Mouse (Mus musculus) retina, postnatal 1 day (tissue): ENCODE data around the gene Nek2.

Source experiments
- DNase-seq: peaks from one replicate; pipeline ENCODE4 v3.0.0-alpha.2; 2012

Nek2 gene

GRCm38 (mm10) chr1:191859847-191860246 is 38.6 kb downstream of the Nek2 start:
- DNase-seq: no peak

- DNase-seq: no peak
Observed at GRCm38 (mm10) chr1:191861247-191861646, 40.0 kb downstream of the Nek2 start.

DNA sequence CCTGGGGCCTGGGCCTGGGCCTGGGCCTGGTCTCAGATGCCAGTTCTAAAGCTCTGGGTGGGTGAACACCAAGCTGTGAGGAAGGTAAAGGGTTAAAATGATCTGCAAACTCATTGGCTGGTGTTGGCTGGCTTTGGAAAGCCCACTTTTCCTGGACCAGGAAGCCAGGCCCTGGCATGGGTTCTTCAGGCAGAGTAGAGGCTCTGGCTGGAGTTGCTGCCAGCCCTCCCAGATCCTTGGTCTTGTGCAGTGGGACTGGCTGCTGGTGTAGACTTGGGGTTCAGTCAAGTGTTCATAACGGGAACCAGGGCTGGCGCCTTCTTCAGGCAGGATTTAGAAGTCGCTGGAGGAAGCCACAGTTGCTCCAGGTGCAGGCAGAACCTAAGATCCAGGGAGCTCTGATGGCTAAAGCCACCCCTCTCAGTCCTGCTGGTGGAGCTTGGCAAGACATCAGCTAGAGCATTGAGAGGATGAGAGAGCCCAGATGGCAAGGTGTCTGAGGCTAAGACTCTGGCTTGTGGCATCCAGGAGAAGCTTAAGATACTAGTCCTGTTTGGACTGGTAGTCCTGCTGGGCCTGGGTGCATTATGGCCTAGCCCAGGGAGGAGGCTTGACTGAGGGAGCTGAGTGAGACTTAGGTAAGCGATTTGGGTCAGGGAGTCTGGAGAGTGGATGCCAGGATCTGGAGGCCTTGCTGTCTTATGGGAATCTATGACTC is 42.7 kb downstream of the Nek2 start:
- DNase-seq: peak; percentile 65

GRCm38 (mm10) chr1:191864551-191865027 is 43.3 kb downstream of the Nek2 start:
- DNase-seq: no peak

DNA sequence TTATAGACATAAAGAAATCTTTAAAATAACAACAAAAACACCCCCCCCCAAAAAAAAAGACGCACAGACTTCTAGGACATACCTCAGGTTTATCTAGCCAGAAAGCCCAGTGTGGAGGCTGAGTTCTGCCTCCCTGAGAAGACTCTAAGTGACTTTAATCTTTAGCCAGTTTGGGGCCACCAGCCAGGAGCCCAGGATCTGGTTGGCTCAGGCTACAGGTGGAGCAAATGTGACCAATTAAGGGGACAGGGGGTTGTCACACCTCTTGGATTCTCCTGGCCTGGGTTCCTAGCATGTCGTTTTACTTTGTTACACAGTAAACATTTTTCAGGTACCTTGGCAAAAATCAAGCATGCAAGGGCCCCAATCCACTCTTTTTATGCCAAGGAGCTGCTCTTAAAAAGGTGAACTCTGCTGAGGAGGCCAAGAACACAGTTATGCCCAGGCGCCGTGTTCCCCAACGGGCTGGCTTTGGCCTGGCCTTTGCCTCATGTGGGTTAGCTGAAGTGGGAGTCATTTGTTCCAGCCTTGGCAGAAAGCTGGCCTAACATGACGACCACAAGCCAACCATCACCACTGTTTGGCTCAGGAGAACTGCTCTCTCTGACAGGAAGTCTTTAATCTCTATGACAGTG is 50.9 kb downstream of the Nek2 start:
- no peak for DNase-seq

- no peak for DNase-seq
Observed at GRCm38 (mm10) chr1:191875006-191875405, 53.8 kb downstream of the Nek2 start.

GRCm38 (mm10) chr1:191875683-191876305 is 54.5 kb downstream of the Nek2 start:
- no peak for DNase-seq

- DNase-seq: no peak
Observed at GRCm38 (mm10) chr1:191877681-191878080, 56.4 kb downstream of the Nek2 start.

GRCm38 (mm10) chr1:191878518-191878921 is 57.3 kb downstream of the Nek2 start:
- no peak for DNase-seq

- no peak for DNase-seq
Observed at GRCm38 (mm10) chr1:191880247-191880646, 59.0 kb downstream of the Nek2 start.

DNA sequence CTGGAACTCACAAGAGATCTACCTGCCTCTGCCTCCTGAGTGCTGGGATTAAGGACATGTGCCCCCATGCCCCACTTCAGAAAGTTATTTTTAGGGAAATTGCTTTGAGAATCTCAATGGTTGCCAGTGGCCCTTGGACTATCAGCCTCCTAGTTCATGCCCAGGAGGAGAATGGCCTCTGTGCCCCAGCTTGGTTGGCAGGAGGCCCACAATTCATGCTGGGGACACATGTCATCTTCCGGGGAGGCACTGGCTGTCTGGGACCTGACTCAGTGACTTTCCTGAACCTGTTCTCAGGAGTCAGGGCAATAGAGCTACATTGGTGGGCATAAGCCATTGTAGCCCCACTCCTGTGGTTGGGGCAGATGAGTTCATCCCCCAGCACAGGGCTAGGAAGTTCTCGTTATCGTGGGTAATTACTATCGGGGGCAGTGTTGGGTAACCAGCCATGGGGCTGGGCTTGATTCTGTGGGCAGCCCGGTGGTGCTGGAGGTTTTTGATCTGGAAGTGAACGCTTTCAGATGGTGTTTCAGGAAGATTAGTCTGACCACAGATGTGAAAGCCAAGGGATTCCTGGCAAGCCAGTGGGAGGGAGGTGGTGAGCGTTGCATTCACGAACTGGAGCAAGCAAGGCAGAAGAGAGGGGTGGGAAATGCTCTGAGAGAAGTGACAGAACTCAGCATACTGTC is 59.8 kb downstream of the Nek2 start:
- no peak for DNase-seq

DNA sequence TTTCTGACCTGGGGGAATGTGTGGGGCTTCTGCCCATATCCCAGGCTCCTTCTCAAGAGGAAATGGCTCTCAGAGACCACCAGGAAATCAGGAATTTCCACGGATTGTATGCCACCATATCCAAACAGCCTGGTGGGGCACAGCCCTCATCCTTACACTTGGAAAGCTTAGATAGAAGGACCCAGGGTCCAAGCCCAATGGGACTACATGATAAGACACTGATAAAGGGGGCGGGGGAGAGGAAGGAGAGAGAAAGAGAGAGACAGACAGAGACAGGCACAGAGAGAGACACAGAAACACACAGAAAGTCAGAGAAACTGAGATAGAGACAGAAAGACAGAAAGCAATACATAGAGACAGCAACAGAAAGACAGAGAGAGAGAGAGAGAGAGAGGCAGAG is 60.4 kb downstream of the Nek2 start:
- DNase-seq: no peak
